Mouse (Mus musculus) testis, postnatal 10 days (tissue): ENCODE measurements around the gene BC049352.

ENCODE experiments used
- DNase-seq: peaks from one replicate; pipeline ENCODE4 v3.0.0; 2021; ENCODE audit warnings: low spot score

BC049352 gene

DNA sequence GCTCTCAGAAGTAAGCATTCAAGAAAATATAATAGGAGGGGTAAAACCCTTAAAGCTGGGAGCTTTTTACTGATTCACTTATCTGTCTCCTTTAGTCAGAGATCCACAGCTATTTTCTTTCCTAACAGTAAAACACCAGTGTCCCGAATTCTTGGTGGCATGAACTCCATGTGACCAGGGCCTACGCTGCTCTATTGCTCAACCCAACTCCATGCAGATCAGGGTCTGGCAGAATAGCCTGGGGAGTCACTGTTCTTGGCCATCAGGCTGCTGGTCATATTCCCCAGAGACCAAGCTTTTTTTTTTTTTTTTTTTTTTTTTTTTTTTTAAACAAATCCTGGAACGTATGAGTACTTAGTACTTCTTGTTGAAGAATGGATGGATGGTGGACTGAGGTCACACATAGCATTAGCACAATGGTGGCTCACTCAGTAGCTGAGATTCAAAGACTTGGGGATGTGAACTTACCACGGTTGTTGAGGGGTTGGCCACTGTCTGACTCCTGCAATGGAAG is 7.9 kb downstream of the BC049352 start:
- no peak for DNase-seq

DNA sequence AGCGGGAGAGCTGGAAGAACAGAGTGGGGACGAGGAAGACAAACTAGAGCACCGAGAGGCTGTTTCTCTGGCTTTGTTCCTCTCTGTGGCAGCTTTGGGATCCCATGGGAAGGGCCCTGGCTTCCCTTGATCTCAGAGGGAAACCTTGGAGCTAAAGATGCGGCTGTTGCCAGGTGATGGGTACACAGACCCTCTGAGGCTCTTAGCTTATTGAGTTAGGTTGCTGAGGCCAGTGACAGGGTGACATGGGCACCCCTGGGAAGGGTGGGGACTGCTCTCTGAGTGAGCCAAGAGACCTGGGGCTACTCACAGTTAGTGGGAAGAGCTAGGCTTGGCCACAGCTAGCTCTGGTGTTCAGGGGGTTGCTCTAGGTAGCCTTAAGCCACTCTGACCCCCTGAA is 13.7 kb downstream of the BC049352 start:
- DNase-seq: no peak

DNA sequence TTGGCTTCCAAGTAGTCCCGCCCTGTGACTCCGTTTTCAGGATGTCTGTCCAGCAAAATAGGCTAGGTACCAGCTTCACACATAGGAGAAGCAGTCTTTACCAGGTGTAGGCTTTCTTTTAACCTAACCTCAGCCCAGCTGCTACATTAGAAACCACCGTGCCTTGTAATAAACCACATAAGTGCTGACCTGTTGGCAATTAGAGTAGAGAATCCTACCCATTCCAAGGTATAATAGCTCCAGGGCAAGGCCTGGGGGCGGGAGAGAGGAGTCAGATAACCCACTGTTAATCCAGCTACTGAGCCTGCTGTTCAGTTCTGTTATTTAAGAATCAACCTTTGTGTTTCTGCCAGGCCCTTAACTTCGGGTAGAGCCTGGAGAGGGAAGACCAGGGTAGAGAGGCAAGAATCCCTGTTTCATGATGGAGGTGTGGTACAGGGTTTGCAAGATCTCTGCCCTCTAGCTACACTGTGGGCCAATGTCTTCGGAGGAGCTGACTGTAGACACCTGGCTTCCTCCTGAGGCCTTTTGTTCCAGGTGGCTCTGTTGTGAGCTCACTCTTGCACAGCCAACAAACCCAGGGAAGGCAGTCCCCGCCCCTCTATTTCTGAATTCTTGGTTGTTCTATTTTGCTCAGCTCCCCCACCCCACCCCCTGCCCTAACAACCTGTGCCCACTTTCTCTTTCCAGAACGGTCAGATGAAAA is 14.5 kb downstream of the BC049352 start:
- DNase-seq: no peak

DNA sequence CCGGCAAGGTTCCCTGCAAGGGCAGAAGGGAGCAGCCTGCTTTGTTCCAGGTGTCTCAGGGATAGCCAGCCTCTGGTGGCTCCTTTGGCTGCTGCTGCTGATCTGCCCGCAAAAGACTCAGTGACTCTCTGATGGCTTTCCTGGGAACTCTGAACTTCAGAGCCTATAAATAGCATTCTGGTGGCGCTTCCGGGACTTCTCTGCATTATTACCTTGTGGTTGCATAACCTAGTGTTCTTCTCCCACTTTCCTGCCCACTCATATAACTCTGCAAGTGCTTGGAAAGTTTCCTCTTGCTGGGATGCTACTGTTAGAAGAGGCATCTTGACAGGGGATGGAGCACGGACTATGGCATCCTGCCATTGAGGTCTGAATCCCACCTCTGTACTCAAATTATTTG is 15.7 kb downstream of the BC049352 start:
- DNase-seq: no peak

DNA sequence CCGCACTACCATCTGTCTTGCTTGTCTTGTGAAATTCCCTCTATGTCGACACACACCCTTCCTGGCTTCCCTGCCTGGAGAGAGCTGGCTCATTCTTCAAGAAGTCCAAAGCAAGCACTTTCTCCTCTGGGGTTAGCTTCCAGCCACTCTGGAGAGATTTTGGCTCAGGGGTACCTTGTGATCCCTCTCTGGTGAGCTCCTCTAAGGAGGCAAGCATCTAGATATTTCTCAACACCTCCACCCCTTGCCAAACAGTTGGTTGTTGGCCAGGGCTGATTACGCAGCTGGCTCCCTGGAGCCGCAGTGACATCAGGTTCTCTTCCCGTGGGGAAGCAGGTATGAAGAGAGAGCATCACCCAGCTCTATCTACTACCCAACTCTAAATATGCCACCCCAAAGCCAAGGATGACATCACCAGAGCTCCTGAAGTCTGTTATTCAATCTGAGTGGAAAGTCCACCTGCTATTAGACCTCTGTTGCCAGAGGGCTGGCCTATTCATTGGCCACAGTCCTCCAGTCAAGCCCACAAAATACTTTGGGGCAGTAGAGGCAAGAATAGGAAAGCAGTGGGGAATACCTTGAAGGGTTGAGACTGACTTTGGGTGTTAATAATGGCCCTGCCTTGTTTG is 19.6 kb downstream of the BC049352 start:
- DNase-seq: no peak

DNA sequence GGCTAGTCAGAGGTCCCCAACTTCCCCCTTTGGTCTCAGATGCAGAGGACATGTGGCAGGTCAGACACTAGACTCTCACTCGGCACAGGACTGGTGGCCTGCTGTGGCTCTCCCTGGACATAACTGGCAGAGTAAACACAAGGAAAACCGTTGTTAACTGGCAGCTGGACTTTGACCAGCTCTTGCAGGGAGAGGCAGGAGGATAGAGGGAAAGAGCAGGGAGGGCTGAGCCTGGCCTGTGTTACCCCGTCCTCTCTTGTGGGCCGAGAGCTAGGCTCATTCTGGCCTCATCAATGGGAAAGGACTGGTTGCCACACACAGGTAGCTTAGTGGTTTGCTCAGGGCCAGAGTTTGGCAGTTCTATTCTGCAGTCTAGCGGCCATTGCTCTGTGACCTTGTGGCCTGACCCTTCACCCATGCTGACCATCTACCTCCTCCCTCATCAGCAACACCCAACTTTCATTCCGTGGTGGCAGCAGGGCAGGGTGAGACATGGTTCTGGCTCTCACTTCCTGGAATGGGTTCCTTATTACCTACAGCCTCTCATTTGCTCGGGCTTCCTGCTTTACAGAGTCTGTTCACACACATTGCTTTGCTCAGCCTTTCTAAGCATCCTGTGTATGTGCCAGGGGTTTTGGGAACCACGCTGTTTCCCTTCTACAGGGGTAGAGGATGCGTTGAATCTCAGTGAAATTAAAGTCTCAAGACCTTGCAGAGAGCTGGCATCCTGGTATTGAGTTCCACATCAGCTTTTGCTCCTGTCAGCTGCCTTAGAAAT is 20.4 kb downstream of the BC049352 start:
- DNase-seq: no peak

DNA sequence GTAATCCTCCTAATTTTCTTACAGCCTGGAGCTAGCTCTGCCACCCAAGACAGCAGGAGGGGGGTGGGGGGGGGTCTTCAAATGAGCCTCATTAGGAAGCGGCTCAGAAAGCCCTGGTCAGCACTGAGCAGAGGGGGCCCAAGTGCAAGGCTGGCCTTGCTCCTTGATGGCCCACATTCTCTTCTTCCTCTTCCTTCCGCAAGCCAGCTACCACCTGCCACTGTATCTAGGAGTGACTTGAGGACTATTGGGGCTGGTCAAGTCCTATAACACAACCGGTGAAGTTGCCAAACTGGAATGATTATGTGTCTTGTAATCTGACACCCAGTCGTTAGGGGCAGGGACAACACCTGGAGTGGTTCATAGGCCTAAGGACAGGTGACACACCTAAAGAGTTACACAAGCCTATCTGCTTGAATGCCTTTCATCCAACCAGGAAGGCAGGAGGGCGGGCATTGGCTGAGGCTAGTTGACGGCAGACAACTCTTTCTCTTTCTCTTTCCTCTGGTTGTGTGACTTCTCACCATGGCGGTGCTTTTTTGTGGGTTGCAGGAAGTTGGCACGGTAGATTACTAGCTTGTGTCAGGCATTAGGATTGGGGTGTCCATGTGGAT is 22.1 kb downstream of the BC049352 start, which contains the start of gene Tmprss4:
Tmprss4 (minus strand) TSS at position 296 of the 614 bp plus-strand sequence.
- no peak for DNase-seq

DNA sequence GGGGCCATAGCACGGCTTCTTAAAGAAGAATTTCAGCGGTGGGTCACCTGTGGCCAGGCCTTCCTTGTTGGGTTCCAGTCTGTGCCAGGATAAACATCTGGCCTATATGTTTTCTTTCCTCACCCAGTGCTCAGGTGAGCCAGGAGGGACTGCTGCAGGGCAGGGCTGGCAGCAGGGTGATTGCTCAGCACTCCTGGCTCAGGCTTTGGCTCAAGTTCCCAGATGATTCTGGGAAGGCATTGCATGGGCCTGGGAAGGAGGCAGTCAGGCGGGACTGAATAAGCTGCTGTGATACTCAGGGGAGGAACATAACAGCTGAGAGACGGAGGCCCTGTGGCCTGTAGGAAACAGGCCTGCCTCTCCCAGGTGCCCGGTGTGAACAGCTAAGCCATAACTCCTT is 23.3 kb downstream of the BC049352 start:
- DNase-seq: no peak

DNA sequence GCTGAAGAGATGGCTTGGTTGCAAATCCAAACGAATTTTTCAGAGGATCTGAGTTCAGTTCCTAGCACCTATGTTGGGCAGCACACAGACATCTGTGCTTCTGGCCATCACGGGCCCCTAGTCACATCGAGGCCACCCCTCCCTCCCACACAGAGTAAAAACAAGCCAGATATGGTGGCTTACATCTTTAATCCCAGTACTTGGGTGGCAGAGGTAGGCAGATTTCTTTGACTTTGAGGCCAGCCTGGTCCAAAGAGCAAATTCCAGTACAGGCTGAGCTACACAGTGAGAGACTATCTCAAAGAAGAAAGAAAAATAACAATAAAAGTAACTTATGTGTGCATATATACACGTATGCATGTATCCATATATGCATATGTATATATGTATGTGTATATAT is 24.3 kb downstream of the BC049352 start:
- DNase-seq: no peak

DNA sequence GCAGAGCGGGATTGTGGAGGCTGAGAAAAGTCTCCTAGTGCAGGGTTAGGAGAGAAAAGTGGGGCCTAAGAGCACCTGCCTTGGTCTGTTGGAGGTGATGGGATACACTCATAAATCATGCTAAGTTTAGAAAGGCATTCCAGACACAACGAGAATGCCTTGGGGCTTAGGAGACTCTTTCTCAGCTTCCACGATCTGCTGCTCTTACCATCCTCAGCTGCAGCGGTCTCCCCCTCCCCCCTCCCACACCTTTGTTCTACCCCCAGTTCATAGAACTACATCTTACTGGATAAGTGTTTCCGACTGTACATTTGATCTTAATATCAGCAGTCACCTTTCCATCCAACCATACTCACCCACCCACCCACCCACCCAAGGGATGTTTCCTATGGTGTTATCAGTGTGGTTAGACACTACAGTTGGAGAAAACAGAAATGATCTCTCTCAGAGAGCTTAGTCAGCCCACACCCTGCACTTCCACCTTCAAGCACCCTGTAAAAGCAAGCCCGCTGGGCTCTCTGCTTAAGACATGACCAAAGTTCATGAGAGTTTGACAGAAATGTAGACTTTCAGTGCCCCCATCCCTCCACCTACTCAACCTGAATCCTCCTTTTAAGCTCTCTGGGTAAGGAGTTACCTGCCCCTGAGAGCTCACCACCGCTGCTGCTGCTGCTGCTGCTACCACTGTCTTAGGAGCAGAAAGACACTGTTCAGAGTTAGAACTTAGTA is 25.4 kb downstream of the BC049352 start:
- DNase-seq: no peak

DNA sequence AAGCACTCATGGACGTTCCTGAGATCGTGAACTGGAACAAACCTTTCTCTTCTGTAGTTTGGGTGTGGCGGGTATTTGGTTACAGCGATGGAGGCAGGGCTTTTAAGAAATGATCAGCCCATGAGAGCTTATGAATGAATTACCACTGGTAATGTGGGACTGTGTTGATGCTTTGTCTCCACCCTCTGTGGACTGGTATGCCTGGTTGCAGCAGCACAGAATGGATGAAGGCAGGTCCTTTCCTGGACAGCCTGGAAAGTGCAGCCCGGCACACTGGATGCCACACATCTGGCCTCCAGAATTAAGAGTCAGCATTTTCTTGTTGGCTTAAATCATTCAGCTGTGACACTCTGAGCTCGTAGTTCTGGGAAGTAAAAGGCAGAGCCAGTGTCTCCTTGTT is 30.2 kb downstream of the BC049352 start:
- DNase-seq: no peak

DNA sequence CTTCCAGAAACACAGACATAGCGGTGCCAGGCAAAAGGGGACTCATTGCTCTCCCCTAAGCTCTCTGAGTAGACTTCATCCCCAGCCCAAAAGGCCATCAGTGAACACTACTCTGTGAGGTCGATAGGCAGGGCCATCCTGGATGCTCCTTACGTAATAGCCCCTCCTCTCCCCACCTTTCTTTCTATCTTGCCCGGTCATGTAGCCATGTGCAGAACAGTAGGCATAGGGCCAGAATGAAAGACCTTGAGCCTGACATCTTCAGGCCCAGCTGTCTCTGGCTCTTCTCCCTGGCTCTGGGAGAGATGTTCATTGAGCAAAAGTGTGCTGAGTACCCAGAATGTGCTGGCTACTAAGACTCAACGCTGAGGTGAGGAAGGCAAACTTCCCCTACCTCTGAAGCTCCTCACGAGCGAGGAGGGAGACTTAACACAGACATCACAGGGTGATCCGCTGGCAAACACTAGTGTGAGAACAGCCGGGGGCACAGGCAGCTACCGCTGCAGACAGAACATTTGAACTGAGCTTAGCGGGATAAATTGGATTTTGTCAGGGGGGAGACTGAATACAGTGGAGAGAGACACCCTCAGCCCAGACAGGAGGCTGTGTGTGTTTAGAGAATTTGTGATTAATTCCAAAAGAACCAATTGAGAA is 33.8 kb downstream of the BC049352 start:
- no peak for DNase-seq

DNA sequence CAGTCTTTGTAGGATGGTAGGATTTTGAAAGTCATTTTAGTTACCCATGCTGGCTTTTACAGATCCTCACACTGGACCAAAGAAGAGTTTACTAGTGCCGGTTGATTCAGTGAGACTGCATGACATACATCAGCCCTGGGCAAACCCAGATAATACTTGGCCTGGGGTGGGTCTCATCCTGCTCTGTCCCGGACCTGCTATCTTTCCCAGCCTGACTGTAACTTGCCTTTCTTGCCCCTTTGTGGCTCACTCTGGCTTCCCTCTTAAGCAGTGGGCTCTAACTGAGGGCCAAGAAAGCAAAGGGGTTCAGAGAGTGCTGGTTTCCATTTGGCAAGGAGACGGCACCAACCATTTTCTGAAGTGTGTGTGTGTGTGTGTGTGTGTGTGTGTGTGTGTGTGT is 37.8 kb downstream of the BC049352 start:
- no peak for DNase-seq

DNA sequence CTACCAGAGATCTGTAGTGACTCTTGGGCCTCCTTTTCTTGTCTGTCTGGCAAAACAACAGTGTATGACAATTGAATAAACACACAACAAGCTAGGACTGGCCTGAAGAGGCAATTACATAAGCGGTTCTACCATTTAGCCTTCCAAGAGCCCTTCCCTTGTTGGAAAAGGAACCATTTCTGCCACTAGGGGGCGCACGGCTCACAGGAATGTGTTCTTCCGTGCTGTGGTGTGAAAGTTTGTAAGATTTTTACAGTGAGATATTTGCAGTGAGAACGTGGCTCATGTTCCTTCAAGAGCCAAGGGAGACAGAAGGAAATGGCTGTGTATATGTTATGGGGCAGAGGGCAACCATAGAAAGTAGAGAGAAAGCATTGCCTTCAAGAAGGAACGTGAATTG is 39.8 kb downstream of the BC049352 start:
- DNase-seq: peak; percentile 98

DNA sequence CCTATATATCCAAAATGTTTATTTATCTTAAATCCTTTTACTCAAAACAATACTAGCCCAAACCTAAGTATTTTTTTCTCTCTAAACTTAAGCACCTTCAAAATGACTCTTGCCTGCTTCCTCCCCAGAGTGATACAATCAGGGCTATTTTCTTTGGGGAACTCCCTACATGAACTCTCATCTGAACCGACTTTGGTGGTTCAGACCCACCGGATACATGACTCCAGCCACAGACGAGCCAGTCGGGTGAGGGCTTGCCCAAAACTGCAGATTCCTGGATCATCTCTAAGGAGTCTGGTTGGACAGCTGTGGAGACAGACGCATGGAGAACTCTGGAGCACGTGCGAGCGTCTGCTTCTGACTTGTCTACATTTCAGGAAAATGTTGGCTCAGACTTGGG is 47.6 kb downstream of the BC049352 start:
- DNase-seq: no peak

DNA sequence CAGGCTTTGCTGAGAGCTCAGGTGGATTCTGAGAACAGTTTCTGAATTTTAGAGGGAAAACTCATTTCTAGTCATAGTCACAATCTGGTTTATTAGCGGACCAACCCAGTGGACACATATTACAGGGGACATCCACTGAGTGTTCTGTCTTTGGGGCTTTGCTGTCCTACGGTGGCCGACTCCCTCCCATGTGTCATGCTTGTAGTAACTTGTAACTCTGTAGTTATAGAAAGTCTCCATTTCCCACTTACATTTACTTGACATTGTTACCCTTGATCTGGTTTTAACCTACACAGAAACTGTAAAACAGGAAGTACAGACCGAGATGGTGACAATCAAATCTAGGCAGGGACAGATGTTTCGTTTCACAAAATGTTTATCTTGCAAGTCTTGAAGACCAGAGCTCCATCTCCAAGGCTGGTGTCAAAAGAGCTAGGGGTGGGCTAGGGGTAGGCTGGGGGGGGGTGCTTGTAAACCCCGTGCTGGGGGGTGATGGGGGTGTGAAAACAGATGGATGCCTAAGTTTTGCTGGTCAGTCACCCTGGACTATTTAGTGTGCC is 53.9 kb downstream of the BC049352 start:
- DNase-seq: no peak

DNA sequence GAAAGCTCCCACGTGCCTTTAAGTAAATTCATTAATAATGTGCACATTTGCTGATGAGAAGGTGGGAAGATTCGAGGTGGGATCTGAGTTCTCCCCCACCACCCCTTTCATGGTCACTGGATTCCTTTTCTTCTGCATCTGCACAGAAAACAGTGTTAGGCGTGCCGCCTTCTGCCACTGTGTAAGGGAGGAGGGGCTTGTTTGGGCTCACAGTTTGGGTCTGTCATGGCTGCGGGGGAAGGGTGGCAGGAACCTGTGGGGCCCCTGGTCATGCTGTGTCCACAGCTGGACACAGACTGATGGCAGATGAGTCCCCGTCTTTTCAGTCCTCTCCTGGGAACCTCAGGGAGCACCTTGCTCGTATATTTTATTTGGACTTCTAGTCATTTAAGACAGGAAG is 54.9 kb downstream of the BC049352 start:
- DNase-seq: no peak

DNA sequence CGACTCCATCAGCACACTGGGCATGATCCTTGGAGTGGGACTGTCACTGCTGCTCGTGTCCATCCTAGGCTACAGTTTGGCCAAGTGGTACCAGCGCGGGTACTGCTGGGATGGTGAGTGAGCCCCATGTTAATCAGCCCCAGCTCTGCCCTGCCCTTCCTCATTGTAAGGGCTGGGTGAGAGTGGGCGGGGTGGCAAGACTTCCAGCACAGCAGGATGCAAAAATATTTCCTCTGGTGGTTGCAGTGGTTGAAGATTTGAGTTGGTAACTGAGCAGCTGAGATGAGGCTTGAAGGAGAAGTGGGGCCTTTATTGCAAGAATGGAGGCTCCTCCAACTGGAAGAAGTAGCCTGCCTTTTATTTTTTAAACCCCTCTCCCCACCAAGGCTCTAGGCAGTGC is 59.6 kb downstream of the BC049352 start:
- DNase-seq: no peak

DNA sequence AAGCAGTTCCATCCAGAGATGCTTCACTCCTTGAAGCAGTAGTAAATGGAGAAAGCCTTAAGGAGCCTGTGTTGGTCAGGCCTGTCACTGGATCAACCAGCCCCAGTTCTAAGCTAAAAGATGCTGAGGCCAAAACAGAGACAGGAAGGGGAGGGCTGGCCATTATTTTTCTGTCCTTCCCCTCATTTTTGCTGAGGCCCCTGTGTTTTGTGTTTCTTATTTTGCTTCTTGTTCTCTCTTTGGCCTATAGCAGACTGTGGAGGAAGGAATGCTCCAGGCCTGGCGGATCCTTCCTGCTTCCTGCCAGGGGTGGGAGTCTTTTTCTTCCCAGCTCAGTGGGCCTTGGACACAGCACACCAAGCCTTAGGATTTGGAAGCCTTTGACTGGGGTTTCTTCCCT is 63.6 kb downstream of the BC049352 start:
- no peak for DNase-seq

DNA sequence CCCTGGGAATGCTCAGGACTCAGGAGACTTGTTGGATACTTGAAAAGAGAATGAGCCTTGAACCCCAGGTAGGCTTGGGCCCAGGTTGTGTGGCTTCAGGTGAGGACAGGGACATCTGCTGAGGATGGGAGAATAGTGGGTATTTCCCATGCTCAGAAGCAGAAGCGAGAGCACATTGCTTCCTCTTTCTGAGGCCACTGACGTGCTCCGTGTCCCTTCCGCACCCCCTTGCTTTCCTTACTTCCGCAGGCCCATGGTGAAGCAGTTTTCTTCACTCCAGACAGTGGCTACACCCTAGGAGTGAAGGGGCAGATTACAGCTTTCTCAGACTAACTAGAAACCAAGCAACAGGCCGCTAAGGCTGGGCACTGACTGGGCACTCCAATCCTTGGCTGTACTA is 64.3 kb downstream of the BC049352 start:
- no peak for DNase-seq

DNA sequence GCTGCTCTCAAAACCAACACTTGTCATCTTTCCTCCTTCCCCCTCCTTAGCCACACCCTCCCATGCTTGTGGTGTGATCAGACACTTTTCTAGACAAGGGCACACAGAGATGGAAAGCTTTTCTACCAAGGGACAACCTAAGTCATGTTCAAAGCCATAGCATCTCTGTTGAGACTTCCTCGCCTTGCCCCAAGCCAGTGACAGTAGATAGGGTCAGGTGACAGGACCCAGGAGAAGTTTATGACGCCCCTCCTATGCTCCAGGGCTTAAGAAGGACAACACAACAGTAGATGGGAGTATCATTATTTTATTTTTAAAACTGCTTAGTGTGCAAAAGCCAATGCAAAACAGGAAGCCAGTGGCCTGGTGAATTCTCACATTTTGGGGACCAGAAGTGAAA is 65.7 kb downstream of the BC049352 start:
- no peak for DNase-seq
